Mouse (Mus musculus) hindbrain, embryonic 11.5 days (tissue): ENCODE data around the gene Atf6b. TPM values are rescaled to one million over a fixed set of nuclear protein-coding genes. Genes with fewer than 3 reads are reported as not detected.

ENCODE experiments used
- ATAC-seq: fragments of 200-750 bp; cut with Nextera tagmentation; 2 replicates; pipeline ENCODE4 v1.8.0; 2017; ENCODE audit warnings: mild to moderate bottlenecking, moderate TSS enrichment, moderate library complexity; ENCODE audit not compliant: low FRiP score
- DNase-seq: peaks from one replicate; pipeline ENCODE4 v3.0.0-alpha.2; 2015; ENCODE audit warnings: low spot score
- H3K27ac ChIP-seq: fragments of 300-500 bp; sonication (generic); 2 replicates; pipeline ENCODE4 v1.5.1; 2014; ENCODE audit warnings: mild to moderate bottlenecking, low read depth, low read length
- H3K27me3 ChIP-seq: fragments of 300-500 bp; sonication (generic); 2 replicates; pipeline ENCODE4 v1.6.1; 2014; ENCODE audit warnings: mild to moderate bottlenecking, low read length, moderate library complexity, mixed read lengths; ENCODE audit not compliant: control insufficient read depth, insufficient read depth
- H3K36me3 ChIP-seq: fragments of 300-500 bp; sonication (generic); 2 replicates; pipeline ENCODE4 v1.6.1; 2014; ENCODE audit warnings: mild to moderate bottlenecking, low read length, moderate library complexity, mixed read lengths; ENCODE audit not compliant: control insufficient read depth, insufficient read depth
- H3K4me1 ChIP-seq: fragments of 300-500 bp; sonication (generic); replicated peaks from 2 replicates; pipeline ENCODE4 v1.6.1; 2014; ENCODE audit warnings: low read length, mixed read lengths; ENCODE audit not compliant: control insufficient read depth, insufficient read depth
- H3K4me2 ChIP-seq: fragments of 300-500 bp; sonication (generic); replicated peaks from 2 replicates; pipeline ENCODE4 v1.6.1; 2014; ENCODE audit warnings: mild to moderate bottlenecking, low read depth, low read length
- H3K4me3 ChIP-seq: fragments of 300-500 bp; sonication (generic); 2 replicates; pipeline ENCODE4 v1.5.1; 2014; ENCODE audit warnings: low read depth, low read length
- H3K9ac ChIP-seq: fragments of 300-500 bp; sonication (generic); 2 replicates; pipeline ENCODE4 v1.6.1; 2014; ENCODE audit warnings: low read depth, low read length
- H3K9me3 ChIP-seq: fragments of 300-500 bp; sonication (generic); 2 replicates; pipeline ENCODE4 v1.6.1; 2016; ENCODE audit warnings: low read length; ENCODE audit not compliant: control insufficient read depth
- WGBS: fragments of 180-500 bp; shearing (Covaris S2); extraction: QIAGEN DNeasy Blood & Tissue Kit; methylation state at CpG from one replicate; pipeline ENCODE4 v1.1.7; 2014; 5-methylcytosine and 5-hydroxymethylcytosine counted together
- polyA plus RNA-seq: library from polyadenylated mRNA; unstranded; fragments of >200 nt; fragmentation: Nextera tagmentation; extraction: Ambion mirVana; gene quantifications from 2 replicates; pipeline ENCODE4 v1.2.1, GENCODE M21; 2014

Atf6b gene
- polyA plus RNA-seq, 1 experiment from 2014 or later: 61.9 TPM

GRCm38 (mm10) chr17:34656666-34657065, 9.7 kb downstream of the Atf6b start:
- no peak overlapping the region for H3K4me3 ChIP-seq
- 50% methylated on average over 8 of the region's 8 CpGs for WGBS
- H3K36me3 ChIP-seq: peaks cover 5% of the 10 kb centered on the region; the same call in 1 of the 2 replicates
- no peak overlapping the region for H3K4me2 ChIP-seq
- H3K27ac ChIP-seq: no peak overlapping the region
- peaks cover 12% of the 10 kb centered on the region; the same call in 1 of the 2 replicates for H3K27me3 ChIP-seq
- H3K4me1 ChIP-seq: no peaks in the 10 kb centered on the region
- ATAC-seq: no peak
- DNase-seq: no peak
- no peaks in the 10 kb centered on the region for H3K9me3 ChIP-seq
- no peak overlapping the region for H3K9ac ChIP-seq

- Histone ChIP-seq H3K4me1 (no peaks in the 10 kb centered on the region), H3K4me3 (no peak overlapping the region), H3K9me3 (no peaks in the 10 kb centered on the region), H3K4me2 (no peak overlapping the region), H3K9ac (no peak overlapping the region), H3K36me3 (peaks cover 5% of the 10 kb centered on the region; the same call in 1 of the 2 replicates), H3K27ac (no peak overlapping the region), H3K27me3 (peaks cover 12% of the 10 kb centered on the region; the same call in 1 of the 2 replicates)
- 49% methylated on average over 2 of the region's 2 CpGs for WGBS
- DNase-seq: no peak
- no peak for ATAC-seq
Observed at GRCm38 (mm10) chr17:34657271-34657670, 10.3 kb downstream of the Atf6b start.

GRCm38 (mm10) chr17:34658145-34658544, 11.2 kb downstream of the Atf6b start:
- no peak overlapping the region for H3K4me2 ChIP-seq
- H3K4me1 ChIP-seq: no peaks in the 10 kb centered on the region
- H3K4me3 ChIP-seq: no peak overlapping the region
- 81% methylated on average over 2 of the region's 2 CpGs for WGBS
- H3K27me3 ChIP-seq: peaks cover 12% of the 10 kb centered on the region; the same call in 1 of the 2 replicates
- H3K9ac ChIP-seq: no peak overlapping the region
- H3K27ac ChIP-seq: no peak overlapping the region
- ATAC-seq (no peak), DNase-seq (no peak)
- no peaks in the 10 kb centered on the region for H3K9me3 ChIP-seq
- no peaks in the 10 kb centered on the region for H3K36me3 ChIP-seq

- no peaks in the 10 kb centered on the region for H3K4me1 ChIP-seq
- DNase-seq: no peak
- H3K9ac ChIP-seq: no peak overlapping the region
- WGBS: 79% methylated on average over 3 of the region's 3 CpGs
- peaks cover 12% of the 10 kb centered on the region; the same call in 1 of the 2 replicates for H3K27me3 ChIP-seq
- H3K9me3 ChIP-seq: no peaks in the 10 kb centered on the region
- no peak overlapping the region for H3K4me3 ChIP-seq
- no peak overlapping the region for H3K4me2 ChIP-seq
- no peaks in the 10 kb centered on the region for H3K36me3 ChIP-seq
- H3K27ac ChIP-seq: no peak overlapping the region
- no peak for ATAC-seq
Observed at GRCm38 (mm10) chr17:34658591-34658990, 11.6 kb downstream of the Atf6b start.

- DNase-seq (no peak), ATAC-seq (no peak)
- H3K9me3 ChIP-seq: no peaks in the 10 kb centered on the region
- peaks cover 12% of the 10 kb centered on the region; the same call in 1 of the 2 replicates for H3K27me3 ChIP-seq
- H3K4me1 ChIP-seq: no peaks in the 10 kb centered on the region
- WGBS: 69% methylated on average over 12 of the region's 12 CpGs
- no peak overlapping the region for H3K4me3 ChIP-seq
- no peak overlapping the region for H3K27ac ChIP-seq
- no peak overlapping the region for H3K9ac ChIP-seq
- H3K4me2 ChIP-seq: no peak overlapping the region
- H3K36me3 ChIP-seq: no peaks in the 10 kb centered on the region
Observed at GRCm38 (mm10) chr17:34659181-34659896, 12.4 kb downstream of the Atf6b start.

- Histone ChIP-seq H3K36me3 (no peaks in the 10 kb centered on the region), H3K27me3 (peaks cover 12% of the 10 kb centered on the region; the same call in 1 of the 2 replicates), H3K9me3 (no peaks in the 10 kb centered on the region), H3K9ac (no peak overlapping the region), H3K27ac (no peak overlapping the region), H3K4me3 (no peak overlapping the region), H3K4me1 (no peaks in the 10 kb centered on the region), H3K4me2 (no peak overlapping the region)
- ATAC-seq (no peak), DNase-seq (no peak)
- 63% methylated on average over 3 of the region's 3 CpGs for WGBS
Observed at GRCm38 (mm10) chr17:34659897-34660214, 12.9 kb downstream of the Atf6b start.

GRCm38 (mm10) chr17:34660259-34660820, 13.4 kb downstream of the Atf6b start:
- Histone ChIP-seq H3K36me3 (no peaks in the 10 kb centered on the region), H3K4me2 (no peak overlapping the region), H3K27ac (no peak overlapping the region), H3K27me3 (peaks cover 12% of the 10 kb centered on the region; the same call in 1 of the 2 replicates), H3K9ac (no peak overlapping the region), H3K9me3 (no peaks in the 10 kb centered on the region), H3K4me1 (no peaks in the 10 kb centered on the region), H3K4me3 (no peak overlapping the region)
- ATAC-seq (no peak), DNase-seq (no peak)
- 49% methylated on average over 10 of the region's 11 CpGs for WGBS

GRCm38 (mm10) chr17:34661121-34661591, 14.2 kb downstream of the Atf6b start:
- H3K4me2 ChIP-seq: no peak overlapping the region
- WGBS: 15% methylated on average over 19 of the region's 19 CpGs
- H3K36me3 ChIP-seq: no peaks in the 10 kb centered on the region
- ATAC-seq (no peak), DNase-seq (no peak)
- H3K9me3 ChIP-seq: no peaks in the 10 kb centered on the region
- H3K9ac ChIP-seq: no peak overlapping the region; the same call in 1 of the 2 replicates
- no peak overlapping the region for H3K4me3 ChIP-seq
- no peak overlapping the region for H3K27ac ChIP-seq
- peaks cover 12% of the 10 kb centered on the region; the same call in 1 of the 2 replicates for H3K27me3 ChIP-seq
- no peaks in the 10 kb centered on the region for H3K4me1 ChIP-seq

- Histone ChIP-seq H3K9ac (no peak overlapping the region), H3K36me3 (no peaks in the 10 kb centered on the region), H3K4me1 (no peaks in the 10 kb centered on the region), H3K9me3 (no peaks in the 10 kb centered on the region), H3K4me2 (no peak overlapping the region), H3K27me3 (peaks cover 12% of the 10 kb centered on the region; the same call in 1 of the 2 replicates), H3K27ac (no peak overlapping the region), H3K4me3 (no peak overlapping the region)
- 96% methylated on average over 1 of the region's 1 CpGs for WGBS
- ATAC-seq: no peak
- DNase-seq: no peak
Observed at GRCm38 (mm10) chr17:34662468-34662867, 15.5 kb downstream of the Atf6b start.
